Mouse (Mus musculus) MEL-GATA-1-ER (cell line): ENCODE results near the gene Fam171a2.
"Not testable (repeated sequence)": the region's sequence is repeated elsewhere in the genome, so short reads cannot be mapped to it uniquely, and the experiment has no call there.

Source experiments
- DNase-seq: peaks from one replicate; pipeline ENCODE4 v3.0.0-alpha.2; 2012; ENCODE audit warnings: low read depth; ENCODE audit errors: extremely low read depth

The Fam171a2 gene

DNA sequence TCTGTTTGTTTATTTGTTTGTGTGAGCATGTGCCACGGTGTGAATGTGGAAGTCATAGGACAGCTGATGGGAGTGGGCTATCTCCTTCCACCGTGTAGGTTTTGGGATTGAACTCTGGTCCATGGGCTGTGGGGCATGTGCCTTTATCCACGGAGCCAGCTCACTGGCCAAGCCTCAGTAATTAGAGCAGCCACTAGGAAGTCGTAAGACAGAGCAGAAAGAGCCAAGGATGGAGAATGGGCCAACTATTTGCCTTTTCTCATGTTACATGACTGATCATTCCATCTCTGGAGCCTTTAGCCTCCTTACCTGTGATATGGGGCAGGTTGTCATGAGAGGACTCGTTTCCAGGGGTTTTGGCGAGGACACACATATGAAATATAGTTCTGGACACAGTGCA lies 51.2 kb downstream of the Fam171a2 start:
- DNase-seq = no peak

DNA sequence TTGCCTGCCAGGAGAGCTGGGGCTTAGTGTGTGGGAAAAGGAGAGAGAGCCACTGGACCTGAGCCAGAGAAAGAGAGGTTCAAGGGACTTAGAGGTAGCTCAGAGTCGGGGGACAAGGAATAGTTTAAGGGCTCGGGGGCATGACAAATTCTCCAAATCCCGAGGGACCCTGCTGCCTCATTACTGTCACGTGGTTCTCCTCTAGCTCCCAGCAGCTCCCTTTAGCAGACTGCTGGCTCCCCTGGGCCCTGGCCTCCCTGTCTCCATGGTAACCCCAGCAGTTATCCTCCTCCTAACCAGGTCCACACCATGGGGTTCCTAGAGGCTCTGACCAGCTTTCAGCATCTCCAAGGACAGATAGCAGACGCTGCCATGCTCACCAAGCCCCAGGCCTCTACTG lies 52.2 kb downstream of the Fam171a2 start:
- DNase-seq = no peak

DNA sequence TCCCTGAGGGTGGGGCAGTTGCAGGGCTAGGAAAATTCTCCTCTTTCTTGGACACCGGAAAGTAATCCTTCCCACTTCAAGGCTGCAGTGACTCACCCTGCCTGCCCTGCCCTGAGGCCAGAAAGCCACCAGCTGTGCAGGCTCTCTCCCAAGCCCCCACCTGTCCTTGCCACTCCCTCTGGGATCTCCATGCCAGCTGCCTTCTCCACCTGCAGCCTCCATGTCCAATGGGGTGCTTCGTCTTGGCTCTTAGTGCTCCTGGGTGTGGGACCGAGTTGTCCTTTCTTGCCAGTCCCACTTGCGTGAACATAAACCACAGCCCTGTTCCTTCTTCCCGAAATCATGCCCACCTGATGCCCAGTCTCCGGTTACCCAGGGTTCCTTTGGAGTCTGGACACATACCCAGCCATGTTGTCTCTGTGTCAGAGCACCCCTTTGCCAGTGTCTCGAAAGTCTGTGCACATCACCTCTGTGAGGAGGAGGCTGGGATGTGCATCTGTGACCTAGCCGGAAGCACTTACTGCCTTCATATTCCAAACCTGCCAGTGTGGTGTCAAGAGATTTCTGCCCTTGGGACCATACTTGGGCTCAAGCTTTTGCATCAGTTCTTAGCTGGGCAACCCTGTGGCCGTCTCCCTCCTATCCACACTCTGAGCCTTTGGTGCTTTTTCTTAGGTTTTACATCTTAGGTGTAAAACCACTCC lies 52.9 kb downstream of the Fam171a2 start:
- DNase-seq = no peak

DNA sequence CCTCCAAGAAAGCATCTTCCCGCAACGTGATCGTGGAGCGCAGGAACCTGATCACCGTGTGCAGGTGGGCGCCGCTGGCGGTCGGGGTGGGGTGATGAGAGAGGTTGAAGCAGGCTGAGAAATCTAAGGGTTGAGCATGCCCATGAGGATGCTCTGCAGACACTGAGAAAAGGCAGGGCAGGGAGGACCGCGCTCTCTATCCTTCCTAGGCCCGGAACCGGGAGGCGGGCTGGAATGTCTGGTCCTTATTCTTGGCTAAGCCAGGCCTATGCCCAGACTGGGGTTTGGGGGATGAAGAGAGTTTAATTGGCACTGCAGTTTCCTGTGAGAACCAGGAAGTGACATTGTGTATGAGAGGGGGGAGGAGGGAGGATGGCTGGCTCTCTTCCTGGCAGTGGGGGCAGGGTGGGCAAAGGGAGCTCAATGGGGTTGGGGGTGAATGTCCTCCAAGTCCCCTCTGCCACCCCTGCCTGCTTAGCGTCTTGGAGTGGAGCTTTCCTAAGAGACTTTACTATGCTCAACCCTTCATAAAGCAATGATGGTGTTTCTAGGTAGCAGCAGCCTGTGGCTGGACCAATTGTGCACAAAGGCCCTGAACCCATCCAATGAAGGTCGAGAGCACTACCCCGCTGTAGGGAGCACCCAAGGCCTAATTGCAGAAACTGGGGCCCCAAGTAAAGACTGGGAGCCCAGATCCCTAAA lies 53.6 kb downstream of the Fam171a2 start:
- DNase-seq = no peak

DNA sequence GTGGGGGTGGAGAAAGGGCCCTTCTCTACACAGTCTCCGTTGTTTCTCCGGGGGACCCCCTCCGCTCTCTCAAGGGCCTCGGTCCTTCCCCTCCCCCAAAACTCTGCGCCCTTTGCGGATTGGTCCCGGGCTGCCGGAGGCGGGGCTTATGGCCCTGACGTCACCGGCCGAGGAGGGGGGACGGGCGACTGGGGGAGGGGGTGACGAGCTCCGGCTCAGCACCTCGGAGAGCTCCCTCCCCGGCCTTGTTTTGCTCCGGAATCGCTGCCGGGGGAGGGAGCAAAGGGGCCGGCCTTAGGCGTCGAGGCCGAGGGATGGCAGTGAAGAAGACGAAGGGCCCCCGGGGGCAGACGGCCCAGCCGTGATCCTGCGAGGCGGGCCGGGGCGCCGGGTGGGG lies 54.2 kb downstream of the Fam171a2 start, which contains the start of gene Rundc3a:
Rundc3a (plus strand) TSS at position 166 of the 397 bp plus-strand sequence.
- no peak for DNase-seq

DNA sequence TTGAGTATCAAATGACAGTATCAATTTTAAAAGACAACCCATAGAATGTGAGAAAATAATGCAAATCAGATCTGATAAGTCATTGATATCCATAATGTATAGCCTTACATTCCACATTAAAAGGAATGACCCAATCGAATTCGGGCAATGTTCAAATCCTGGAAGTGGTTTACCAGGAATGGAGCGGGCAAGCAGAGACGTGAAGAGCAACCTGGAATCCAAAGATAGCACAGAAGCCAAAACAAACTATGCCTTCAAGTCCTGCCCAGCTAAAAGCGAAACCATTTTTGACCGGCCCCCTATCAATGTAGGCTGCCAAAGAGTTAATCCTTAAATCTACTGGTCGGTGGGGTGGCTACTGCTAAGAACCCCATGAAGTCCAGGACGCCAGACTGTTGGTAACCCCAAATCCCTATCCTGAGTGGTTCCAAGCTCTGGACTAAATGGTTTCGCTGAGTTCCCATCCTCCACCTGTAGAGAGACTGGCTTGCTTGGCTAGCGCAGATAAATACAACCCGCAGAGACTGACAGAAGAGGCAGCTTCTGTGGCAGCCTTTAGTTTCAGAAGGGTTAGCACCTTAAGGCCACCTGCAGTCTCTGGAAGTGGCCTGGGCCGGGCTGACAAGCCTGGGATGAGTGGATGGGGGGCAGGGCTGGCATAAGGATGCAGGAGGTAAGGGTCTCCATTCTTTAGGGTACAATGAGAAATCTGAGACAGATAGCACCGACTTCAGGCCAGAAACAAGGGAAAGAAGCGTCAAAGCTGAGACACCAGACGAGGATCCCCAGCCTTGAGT lies 54.8 kb downstream of the Fam171a2 start:
- DNase-seq = no peak

DNA sequence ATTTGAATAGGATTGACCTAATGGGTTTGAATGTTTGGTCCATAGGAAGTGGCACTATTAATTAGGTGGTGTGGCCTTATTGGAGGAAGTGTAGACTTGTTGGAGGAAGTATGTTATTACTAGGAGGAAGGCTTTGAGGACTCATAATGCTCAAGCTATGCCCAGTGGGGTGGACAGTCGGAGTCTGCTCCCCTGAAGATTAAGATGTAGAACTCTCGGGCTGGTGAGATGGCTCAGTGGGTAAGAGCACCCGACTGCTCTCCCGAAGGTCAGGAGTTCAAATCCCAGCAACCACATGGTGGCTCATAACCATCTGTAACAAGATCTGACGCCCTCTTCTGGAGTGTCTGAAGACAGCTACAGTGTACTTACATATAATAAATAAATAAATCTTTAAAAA lies 58.0 kb downstream of the Fam171a2 start:
- not testable (repeated sequence) for DNase-seq
